Mouse (Mus musculus): ENCODE measurements around the gene Lgals3bp.

The Lgals3bp gene

DNA sequence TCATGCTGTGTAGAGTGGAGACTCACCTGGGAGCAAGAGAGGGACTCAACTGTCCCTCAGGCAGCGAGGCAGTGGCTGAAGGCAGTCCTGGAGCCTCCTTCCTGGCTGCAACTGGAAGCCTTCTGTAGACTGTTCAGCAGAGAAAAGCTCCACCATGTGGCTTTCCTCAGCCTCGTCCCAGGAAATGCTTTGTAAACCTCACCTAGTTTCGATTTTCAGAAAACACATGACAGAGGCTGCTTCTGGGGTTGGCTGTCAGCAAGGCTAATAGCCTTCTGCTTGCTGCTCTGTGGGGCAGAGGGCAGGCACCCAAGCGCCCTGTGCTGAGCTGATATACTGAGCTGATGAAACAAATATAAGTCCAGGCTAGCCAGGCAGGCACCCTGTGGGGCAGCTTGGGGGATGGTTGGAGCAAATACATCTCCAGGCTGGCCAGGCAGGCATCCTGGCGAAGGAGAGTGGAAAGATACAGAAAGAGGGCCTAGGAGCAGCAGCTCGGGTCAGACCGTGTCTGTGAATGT lies at the start of gene Lgals3bp:
Gene Lgals3bp (minus strand): TSS at position 333 of the 521 bp plus-strand sequence.
- Histone ChIP-seq H3K27me3 (ENCODE audit: insufficient read depth, low read length) (0 out of 2 replicates have a peak, but pooled peaks cover 13% of the 10 kb centered on the region), H3K9me3 (ENCODE audit: low read length) (no peaks in the 10 kb centered on the region), H3K4me3 (replicated peaks; ENCODE audit: low read length) (no peak within 1 kb of the TSS), H3K4me1 (replicated peaks; ENCODE audit: low read depth, low read length) (peaks cover 39% of the 10 kb centered on the region), H3K36me3 (ENCODE audit: insufficient read depth, low read length) (peaks cover 13% of the 10 kb centered on the region)
- TF ChIP-seq NANOG (IDR thresholded peaks at IDR 0.05; ENCODE audit: borderline replicate concordance, low read length): no peak
- no peak for TF ChIP-seq CTCF (conservative IDR thresholded peaks at IDR 0.05; ENCODE audit: low read length)
- no peak for TF ChIP-seq POU5F1 (IDR thresholded peaks at IDR 0.05; ENCODE audit: borderline replicate concordance, low read length)

DNA sequence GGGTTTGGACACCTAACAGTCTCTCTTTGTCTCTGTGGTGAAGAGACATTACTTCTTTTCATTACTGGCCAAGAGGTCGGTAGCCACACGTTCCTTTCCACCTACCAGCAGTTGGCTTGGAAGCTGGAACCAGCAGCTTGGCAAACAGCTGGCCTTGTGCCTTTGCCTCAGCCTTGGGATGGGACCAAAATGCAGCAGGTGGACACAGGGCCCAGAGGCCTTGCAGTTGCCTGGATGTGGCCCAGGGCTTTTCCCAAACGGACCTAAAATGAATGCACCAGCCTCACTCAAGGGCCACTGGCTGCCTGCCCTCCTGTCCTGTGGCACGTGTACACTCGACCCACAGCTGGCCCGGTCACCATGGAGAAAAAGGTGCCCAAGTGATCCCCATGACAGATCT lies 49.3 kb upstream of the Lgals3bp start:
- Histone ChIP-seq H3K36me3 (ENCODE audit: insufficient read depth, low read length) (no peaks in the 10 kb centered on the region), H3K4me3 (replicated peaks; ENCODE audit: low read length) (no peak overlapping the region), H3K4me1 (replicated peaks; ENCODE audit: low read depth, low read length) (peaks cover 24% of the 10 kb centered on the region), H3K9me3 (ENCODE audit: low read length) (no peaks in the 10 kb centered on the region), H3K27me3 (ENCODE audit: insufficient read depth, low read length) (peaks cover 17% of the 10 kb centered on the region)
- TF ChIP-seq POU5F1 (IDR thresholded peaks at IDR 0.05; ENCODE audit: borderline replicate concordance, low read length) (no peak), CTCF (conservative IDR thresholded peaks at IDR 0.05; ENCODE audit: low read length) (no peak), NANOG (IDR thresholded peaks at IDR 0.05; ENCODE audit: borderline replicate concordance, low read length) (no peak)

DNA sequence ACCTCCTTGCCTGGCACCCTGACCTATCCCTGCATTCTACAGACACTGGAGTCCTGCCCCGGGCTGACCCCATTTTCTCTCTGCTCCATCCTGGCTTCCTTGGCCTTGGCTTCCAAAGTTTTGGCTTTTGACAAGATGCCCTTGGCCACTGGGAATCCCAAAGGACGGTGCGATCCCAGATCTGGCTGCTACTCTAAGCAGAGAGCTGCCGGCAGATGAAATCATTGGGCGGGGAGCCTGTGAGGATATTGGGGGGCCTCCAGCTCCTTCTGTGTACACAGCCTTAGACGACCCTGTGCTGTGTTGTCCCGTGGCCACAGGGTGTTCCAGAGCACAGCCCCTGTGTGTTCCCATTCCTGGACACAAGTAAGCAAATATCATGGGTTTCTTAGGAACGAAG lies 46.5 kb upstream of the Lgals3bp start:
- H3K4me3 ChIP-seq (replicated peaks; ENCODE audit: low read length): no peak overlapping the region
- no peaks in the 10 kb centered on the region for H3K9me3 ChIP-seq (ENCODE audit: low read length)
- TF ChIP-seq NANOG (IDR thresholded peaks at IDR 0.05; ENCODE audit: borderline replicate concordance, low read length): no peak
- no peak for TF ChIP-seq POU5F1 (IDR thresholded peaks at IDR 0.05; ENCODE audit: borderline replicate concordance, low read length)
- no peak for TF ChIP-seq CTCF (conservative IDR thresholded peaks at IDR 0.05; ENCODE audit: low read length)
- H3K4me1 ChIP-seq (replicated peaks; ENCODE audit: low read depth, low read length): no peaks in the 10 kb centered on the region; the same call in 1 of the 2 replicates
- peaks cover 15% of the 10 kb centered on the region for H3K27me3 ChIP-seq (ENCODE audit: insufficient read depth, low read length)
- no peaks in the 10 kb centered on the region for H3K36me3 ChIP-seq (ENCODE audit: insufficient read depth, low read length)

DNA sequence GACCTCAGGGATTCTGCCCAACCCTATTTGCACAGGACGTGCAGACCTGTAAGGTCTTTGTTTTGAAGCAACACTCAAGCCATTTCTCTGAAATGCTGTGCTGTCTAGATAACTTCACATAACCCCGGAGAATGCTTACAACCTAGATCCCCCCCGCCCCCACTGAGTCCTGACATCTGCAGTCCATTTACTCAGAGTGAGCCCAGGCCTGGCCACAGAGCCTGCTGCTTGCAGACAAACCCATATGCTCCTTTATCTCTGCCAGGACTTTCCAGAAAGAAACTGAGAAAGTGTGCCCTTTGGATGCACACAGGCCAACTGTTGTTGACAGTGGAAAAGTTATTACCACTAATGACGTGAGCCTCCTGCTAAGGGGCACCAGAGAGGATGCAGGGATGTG lies 45.5 kb upstream of the Lgals3bp start:
- Histone ChIP-seq H3K4me1 (replicated peaks; ENCODE audit: low read depth, low read length) (no peaks in the 10 kb centered on the region; the same call in 1 of the 2 replicates), H3K4me3 (replicated peaks; ENCODE audit: low read length) (no peak overlapping the region), H3K36me3 (ENCODE audit: insufficient read depth, low read length) (no peaks in the 10 kb centered on the region), H3K9me3 (ENCODE audit: low read length) (no peaks in the 10 kb centered on the region), H3K27me3 (ENCODE audit: insufficient read depth, low read length) (peaks cover 15% of the 10 kb centered on the region)
- TF ChIP-seq POU5F1 (IDR thresholded peaks at IDR 0.05; ENCODE audit: borderline replicate concordance, low read length) (no peak), NANOG (IDR thresholded peaks at IDR 0.05; ENCODE audit: borderline replicate concordance, low read length) (no peak), CTCF (conservative IDR thresholded peaks at IDR 0.05; ENCODE audit: low read length) (no peak)

DNA sequence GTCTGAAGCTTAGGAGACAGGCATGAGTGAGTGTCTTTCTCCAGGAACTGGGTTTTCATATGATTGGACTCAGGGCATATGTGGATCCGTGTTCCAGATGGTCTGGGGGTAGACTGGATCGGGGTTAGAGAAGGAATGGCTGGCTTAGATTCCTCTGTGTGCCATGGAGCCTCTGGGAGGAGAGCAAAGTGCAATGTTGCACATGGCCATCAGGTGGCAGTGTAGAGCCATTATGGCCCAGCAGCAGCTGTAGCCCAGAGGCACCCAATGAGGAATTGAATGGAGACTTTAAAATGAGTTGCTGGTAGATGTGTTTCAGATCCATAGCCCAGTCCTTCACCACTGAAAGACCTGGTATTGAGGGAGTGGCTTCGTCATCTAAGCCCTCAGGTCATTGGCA lies 44.0 kb upstream of the Lgals3bp start:
- no peaks in the 10 kb centered on the region for H3K9me3 ChIP-seq (ENCODE audit: low read length)

DNA sequence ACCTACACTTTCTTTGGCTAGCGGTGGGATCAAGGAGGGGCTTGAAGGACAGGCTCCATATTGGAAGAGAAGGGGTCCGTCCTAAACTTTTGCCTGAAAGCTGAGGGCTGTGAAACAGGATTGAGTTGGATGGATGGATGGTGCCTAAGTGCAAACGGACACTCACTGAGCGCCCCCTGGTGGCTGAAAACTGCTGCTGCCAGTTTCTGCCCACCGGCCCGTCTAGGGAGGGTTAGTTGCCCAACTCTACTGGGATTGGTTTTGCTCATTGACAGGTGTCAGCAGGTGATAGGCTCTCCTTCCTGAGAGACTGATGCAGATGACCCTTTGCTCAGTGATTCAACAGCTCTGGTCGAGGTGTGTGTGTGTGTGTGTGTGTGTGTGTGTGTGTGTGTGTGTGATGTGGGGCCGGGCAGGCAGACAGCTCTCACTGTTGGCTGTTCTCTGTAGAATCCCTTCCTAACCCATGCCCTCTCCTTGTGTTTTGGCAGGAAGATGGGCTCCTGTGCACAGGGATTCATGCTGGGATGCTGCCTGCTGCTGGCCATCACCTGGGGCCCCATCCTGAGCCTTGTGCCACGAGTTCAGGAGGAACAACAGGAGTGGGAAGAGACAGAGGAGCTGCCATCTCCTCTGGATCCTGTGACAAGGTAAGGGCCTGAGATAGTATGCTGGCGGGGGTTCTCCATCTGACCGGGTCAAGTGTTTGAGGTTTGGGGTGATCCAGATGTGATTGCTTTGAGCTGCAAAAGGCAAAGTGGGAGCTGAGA lies 41.5 kb upstream of the Lgals3bp start:
- Histone ChIP-seq H3K4me1 (replicated peaks; ENCODE audit: low read depth, low read length) (peaks cover 16% of the 10 kb centered on the region), H3K4me3 (replicated peaks; ENCODE audit: low read length) (no peak overlapping the region), H3K36me3 (ENCODE audit: insufficient read depth, low read length) (no peaks in the 10 kb centered on the region), H3K9me3 (ENCODE audit: low read length) (no peaks in the 10 kb centered on the region), H3K27me3 (ENCODE audit: insufficient read depth, low read length) (peaks cover 7% of the 10 kb centered on the region; the same call in 1 of the 2 replicates)
- TF ChIP-seq NANOG (IDR thresholded peaks at IDR 0.05; ENCODE audit: borderline replicate concordance, low read length) (no peak), CTCF (conservative IDR thresholded peaks at IDR 0.05; ENCODE audit: low read length) (peak; percentile 66), POU5F1 (IDR thresholded peaks at IDR 0.05; ENCODE audit: borderline replicate concordance, low read length) (no peak)

More for the DNA sequence above, 44.0 kb upstream of the Lgals3bp start:
- TF ChIP-seq POU5F1 (IDR thresholded peaks at IDR 0.05; ENCODE audit: borderline replicate concordance, low read length) (no peak), CTCF (conservative IDR thresholded peaks at IDR 0.05; ENCODE audit: low read length) (peak; percentile 93), NANOG (IDR thresholded peaks at IDR 0.05; ENCODE audit: borderline replicate concordance, low read length) (no peak)
- H3K4me3 ChIP-seq (replicated peaks; ENCODE audit: low read length): no peak overlapping the region
- peaks cover 15% of the 10 kb centered on the region for H3K27me3 ChIP-seq (ENCODE audit: insufficient read depth, low read length)
- no peaks in the 10 kb centered on the region; the same call in 1 of the 2 replicates for H3K4me1 ChIP-seq (replicated peaks; ENCODE audit: low read depth, low read length)
- H3K36me3 ChIP-seq (ENCODE audit: insufficient read depth, low read length): no peaks in the 10 kb centered on the region

DNA sequence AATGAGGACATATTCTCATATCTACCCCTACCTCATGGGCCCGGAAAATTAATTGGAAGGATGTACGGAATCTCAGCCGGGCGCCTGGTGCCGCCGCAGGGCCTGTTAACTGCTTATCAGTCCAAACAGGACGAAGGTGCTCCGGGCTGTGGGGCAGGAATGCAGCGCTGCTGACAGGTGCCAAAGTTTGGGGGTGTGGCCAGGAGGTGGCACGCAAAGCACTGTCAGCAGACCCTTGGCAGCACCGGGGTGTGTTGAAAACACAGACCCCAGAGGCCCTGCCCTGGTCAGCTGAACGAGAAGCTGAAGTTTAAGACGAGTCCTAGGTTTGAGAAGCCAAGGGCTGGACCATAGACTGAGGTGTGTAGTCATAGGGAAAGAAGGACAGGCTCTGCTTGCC lies 40.8 kb upstream of the Lgals3bp start:
- Histone ChIP-seq H3K4me1 (replicated peaks; ENCODE audit: low read depth, low read length) (peaks cover 22% of the 10 kb centered on the region), H3K9me3 (ENCODE audit: low read length) (no peaks in the 10 kb centered on the region), H3K27me3 (ENCODE audit: insufficient read depth, low read length) (peaks cover 3% of the 10 kb centered on the region; the same call in 1 of the 2 replicates), H3K36me3 (ENCODE audit: insufficient read depth, low read length) (no peaks in the 10 kb centered on the region), H3K4me3 (replicated peaks; ENCODE audit: low read length) (no peak overlapping the region)
- TF ChIP-seq POU5F1 (IDR thresholded peaks at IDR 0.05; ENCODE audit: borderline replicate concordance, low read length): no peak
- no peak for TF ChIP-seq CTCF (conservative IDR thresholded peaks at IDR 0.05; ENCODE audit: low read length)
- no peak for TF ChIP-seq NANOG (IDR thresholded peaks at IDR 0.05; ENCODE audit: borderline replicate concordance, low read length)

DNA sequence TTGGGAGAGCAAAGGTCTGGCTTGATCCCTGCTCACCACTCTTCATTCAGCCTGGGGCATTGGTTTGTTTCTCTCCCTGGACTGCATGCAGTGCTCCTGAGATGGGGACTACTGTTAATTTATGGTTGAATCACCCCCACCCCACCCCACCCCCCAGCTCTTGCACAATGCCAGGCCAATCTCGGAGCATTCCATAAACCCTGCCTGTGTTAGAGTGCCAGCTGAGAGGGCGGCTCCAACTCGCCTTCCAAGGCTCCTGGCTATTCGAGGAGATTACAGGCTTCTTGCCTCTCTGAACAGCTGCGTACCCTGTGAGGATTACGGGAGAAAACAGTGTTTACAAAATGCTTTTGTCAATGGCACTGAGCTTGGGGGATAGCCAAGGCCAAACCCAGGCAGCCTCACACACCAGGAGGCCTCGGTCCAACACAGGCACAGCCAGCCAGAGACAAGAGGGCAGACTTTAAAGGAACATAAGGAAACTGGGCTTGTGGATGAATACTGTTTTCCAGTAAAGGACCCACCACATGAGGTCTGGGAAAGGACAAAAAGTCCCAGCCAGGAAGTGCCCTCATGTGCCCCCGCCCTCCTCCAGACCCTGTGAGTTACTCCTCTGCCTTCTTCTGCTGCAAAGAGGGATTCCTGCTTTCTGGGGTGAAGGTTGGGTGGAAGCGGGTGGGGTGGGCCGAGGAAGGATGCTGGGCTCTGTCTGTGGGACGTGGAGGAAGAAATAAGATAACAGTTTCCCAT lies 36.9 kb upstream of the Lgals3bp start:
- Histone ChIP-seq H3K4me3 (replicated peaks; ENCODE audit: low read length) (no peak overlapping the region), H3K4me1 (replicated peaks; ENCODE audit: low read depth, low read length) (peaks cover 33% of the 10 kb centered on the region), H3K9me3 (ENCODE audit: low read length) (no peaks in the 10 kb centered on the region), H3K36me3 (ENCODE audit: insufficient read depth, low read length) (no peaks in the 10 kb centered on the region), H3K27me3 (ENCODE audit: insufficient read depth, low read length) (peaks cover 25% of the 10 kb centered on the region)
- TF ChIP-seq POU5F1 (IDR thresholded peaks at IDR 0.05; ENCODE audit: borderline replicate concordance, low read length): no peak
- TF ChIP-seq NANOG (IDR thresholded peaks at IDR 0.05; ENCODE audit: borderline replicate concordance, low read length): no peak
- TF ChIP-seq CTCF (conservative IDR thresholded peaks at IDR 0.05; ENCODE audit: low read length): no peak

All from E14TG2a.4 (cell line).